Mouse (Mus musculus) ES-E14 (cell line): ENCODE measurements around the gene Ddx39.

ENCODE experiments used
- CHD2 ChIP-seq: IDR thresholded peaks from 2 replicates; pipeline ENCODE4 v1.6.1; 2014; ENCODE audit warnings: mild to moderate bottlenecking, low read depth, low read length, inconsistent platforms
- ZC3H11A ChIP-seq: IDR thresholded peaks from 2 replicates; pipeline ENCODE4 v1.6.1; 2012; ENCODE audit warnings: low read depth, mild to moderate bottlenecking, inconsistent platforms, low read length, borderline replicate concordance
- ZNF384 ChIP-seq: IDR thresholded peaks from 2 replicates; pipeline ENCODE4 v1.6.1; 2012; ENCODE audit warnings: low read depth, low read length, inconsistent platforms

- TF ChIP-seq ZC3H11A: no peak
- no peak for TF ChIP-seq ZNF384
- TF ChIP-seq CHD2: no peak
These were observed 28.0 kb downstream of the Ddx39 start for GRCm38 (mm10) chr8:83742968-83743367.
